Mouse (Mus musculus) regulatory T cell (primary cell): Measurements from ENCODE around the gene Gclc.
"Not testable (repeated sequence)": the region's sequence is repeated elsewhere in the genome, so short reads cannot be mapped to it uniquely, and the experiment has no call there.

Source experiments
- in situ Hi-C: fragments of 300-600 bp; cut with MboI, MseI; formaldehyde crosslinking; loops from one replicate; pipeline ENCODE4 v1.15.1; 2025; ENCODE audit warnings: high pct_unique_total_duplicates

Gclc gene

DNA sequence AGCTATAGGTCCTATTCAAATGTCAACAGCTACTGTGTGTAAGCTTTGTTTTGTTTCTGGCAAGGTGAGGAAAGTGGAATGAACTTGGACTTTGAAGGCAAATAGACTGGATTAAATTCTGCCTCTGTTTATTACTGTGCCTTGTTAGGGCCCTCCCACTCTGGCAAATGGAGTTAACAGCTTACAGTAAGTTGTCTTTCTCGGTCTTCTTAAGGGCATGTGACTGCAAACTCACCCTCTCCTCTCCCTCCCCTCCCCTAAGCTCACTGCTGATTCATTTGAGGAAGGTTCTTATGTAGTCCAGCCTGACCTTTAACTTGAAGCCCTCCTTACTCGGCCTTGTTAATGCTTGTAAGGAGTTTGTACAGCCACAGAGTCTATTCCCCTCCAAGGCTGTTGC, 8.0 kb upstream of the Gclc start:
- in situ Hi-C loops = no loop called here

DNA sequence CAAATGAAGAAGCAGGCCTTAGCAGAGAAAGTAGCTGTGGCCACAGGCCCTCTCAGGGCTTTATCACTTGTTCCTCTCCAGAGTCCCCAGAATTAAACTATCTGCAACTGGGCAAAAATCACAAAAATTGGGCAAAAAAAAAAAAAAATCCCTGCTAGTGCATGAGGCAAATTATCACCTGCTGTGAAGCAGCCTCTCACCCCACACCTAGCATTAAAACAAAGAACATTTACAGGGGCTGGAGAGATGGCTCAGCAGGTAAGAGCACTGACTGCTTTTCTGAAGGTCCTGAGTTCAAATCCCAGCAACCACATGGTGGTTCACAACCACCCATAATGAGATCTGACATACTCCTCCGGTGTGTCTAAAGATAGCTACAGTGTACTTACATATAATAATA, 6.0 kb upstream of the Gclc start:
- in situ Hi-C loops = not testable (repeated sequence)

GRCm38 (mm10) chr9:77750133-77751060, 3.9 kb upstream of the Gclc start:
- in situ Hi-C loops = loop anchor here (5.0 kb wide), 1 partner anchor 78 kb away; no protein-coding TSS in a partner anchor

DNA sequence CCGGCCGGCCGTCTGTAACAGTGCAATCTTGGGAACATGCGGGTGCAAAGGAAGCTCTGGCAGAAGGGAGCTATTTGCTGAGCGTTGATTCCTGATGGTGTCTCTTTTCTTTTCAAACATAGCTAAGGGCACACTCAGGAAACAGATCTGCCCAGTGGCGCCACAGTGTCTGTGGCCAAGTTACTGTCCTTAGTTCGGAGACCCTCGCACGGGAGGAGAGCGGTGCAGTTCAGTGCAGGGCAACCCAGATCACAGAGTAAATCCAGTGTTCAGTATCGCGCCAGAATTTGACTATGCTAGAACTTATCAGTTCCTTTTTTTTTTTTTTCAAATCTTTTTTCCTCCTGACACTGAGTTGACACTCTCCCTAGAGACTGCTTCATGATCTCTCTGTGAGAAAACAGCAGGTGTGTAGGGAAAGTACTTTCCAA, 3.2 kb upstream of the Gclc start:
- in situ Hi-C loops = loop anchor here (5.0 kb wide), 1 partner anchor 79 kb away; no protein-coding TSS in a partner anchor

DNA sequence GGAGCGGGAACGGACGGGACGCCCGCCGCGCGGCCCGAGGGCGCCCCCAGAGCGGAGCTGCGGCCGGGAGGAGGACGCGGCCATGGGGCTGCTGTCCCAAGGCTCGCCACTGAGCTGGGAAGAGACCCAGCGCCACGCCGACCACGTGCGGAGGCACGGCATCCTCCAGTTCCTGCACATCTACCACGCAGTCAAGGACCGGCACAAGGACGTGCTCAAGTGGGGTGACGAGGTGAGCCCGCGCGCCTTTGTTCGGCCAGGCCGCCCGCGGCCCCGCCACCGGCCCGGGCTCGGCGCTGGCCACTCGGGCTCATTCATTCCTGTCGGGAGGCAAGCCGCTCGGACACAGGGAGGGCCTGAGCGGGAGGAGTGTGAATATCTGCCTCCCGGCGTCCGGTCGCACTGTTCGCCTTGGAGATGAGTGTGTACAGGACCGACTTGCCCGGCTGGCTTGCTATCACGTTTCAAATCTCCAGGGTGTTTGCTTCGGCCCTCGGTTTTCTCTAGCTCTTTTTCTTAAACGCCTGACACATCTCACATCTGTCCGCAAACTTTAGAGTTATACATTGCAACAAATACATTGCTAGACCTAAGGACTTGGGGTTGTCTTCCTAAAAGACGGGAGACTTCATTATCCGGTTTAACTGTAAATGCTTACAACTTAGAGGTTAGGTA, 530 bp downstream of the Gclc start:
- in situ Hi-C loops = loop anchor here (5.0 kb wide), 1 partner anchor 83 kb away; no protein-coding TSS in a partner anchor

GRCm38 (mm10) chr9:77755403-77755784, 1.1 kb downstream of the Gclc start:
- in situ Hi-C loops = no loop called here

DNA sequence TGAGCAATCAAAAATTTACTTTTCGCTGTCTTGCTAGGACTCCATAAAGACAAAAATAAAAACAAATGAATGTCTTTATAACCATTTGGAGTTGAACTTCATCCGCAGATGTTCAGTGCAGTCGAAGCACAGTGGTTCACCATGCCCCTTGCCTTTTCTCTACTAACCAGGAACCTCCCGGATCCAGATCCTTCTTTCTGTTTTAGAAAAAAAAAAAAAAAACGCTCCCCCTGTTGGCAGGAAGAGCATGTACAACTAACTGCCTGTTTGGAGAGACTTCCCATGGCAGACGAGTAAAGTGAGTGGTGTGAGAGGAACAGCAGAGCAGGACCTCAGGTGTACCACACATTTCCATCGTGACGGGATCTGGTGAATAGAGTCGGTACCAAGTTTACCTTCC, 1.7 kb downstream of the Gclc start:
- in situ Hi-C loops = no loop called here

DNA sequence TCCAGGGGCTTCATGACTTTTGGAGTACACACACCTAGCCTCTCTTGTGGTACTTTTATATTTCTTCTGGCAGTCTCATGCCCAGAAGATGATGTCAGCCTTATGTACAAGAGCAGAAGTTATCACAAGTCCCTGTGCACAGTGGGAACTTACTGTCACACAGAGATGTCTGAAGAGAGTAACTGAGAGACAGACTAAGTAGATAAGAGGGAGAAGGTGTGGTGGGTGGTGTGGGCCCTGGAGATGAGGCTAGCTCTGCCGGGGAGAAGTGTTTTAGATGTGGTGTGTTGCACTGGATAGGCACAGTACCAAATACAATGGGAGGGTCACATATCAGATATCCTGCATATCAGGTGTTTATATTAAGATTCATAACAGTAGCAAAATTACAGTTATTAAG, 3.0 kb downstream of the Gclc start:
- in situ Hi-C loops = no loop called here

DNA sequence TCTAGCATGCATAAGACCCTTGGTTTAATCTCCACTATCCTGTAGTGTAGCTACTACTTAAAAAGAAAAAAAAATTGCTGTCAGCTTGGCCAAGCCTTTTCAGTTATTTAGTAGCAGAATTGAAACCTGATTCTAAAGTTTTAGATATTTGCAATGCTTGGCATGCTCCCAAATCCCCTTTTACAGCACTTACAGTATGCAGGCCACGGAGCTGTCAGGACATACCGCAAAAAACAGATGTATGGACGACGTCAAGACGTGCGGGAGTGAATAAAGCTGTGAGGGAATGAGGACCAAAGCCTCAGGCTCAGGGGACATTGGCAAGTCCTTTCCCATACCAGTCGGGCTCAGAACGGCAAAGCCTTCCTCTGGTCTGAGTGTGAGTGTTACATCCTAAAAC, 4.1 kb downstream of the Gclc start:
- in situ Hi-C loops = no loop called here

DNA sequence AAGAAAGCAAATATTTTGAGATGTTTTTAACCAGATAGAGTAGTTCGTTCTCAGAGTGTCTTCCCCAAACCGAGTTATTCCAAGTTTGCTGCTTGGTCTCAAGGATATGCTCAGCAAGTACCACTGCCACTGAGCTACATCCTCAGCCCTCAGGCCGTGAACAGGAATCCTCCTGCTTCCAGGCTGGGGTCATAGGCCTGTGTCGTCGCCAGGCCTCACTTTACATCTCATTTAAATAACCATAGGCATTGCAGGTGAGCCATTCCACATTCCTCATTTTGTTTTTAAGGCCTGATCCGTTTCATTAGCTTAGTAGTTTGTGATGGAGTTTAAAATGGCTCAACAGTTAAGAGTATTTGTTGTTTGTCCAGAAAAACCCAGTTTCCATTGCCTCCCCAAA, 4.8 kb downstream of the Gclc start:
- in situ Hi-C loops = no loop called here

GRCm38 (mm10) chr9:77759756-77760155, 5.4 kb downstream of the Gclc start:
- in situ Hi-C loops = no loop called here

DNA sequence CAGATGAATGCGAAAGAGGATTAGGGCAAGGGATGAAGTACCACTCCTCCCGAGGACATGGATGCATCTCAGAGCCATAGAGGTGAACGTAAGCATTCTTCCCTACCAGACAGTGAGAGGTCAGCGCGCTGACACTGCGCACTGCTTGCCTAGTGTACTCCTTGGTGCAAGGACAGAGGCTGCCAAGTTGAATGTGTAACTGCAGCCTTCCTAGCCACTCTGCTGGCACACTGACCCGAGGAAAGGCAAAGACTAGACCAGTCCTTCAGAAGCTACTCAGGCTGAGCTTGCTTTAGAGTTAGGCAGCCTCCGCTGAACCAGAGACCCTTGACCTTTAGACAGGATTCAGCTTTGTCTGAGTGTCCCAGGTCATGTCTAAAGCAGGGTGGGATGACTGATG, 11.9 kb downstream of the Gclc start:
- in situ Hi-C loops = no loop called here

DNA sequence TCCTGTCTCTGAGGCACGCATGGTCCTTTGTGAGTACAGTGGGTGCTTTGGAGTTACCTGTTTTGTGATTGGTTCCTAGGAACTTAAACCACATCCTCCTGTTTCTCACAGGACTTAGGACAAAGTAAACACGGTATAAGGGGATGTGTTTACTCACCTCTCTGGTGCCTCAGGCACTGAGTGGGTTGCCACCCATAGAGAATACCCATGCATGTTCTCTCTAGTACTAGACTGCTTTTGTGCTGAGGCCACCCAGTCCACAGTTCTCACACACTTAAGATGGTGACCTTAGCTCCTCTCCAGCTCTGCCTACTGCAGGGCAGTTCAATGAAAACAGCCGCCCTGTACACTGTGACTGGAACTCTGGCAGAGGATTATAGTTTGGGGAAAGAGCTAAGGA, 12.4 kb downstream of the Gclc start:
- in situ Hi-C loops = no loop called here

- in situ Hi-C loops = no loop called here
Observed at GRCm38 (mm10) chr9:77770909-77771308, 16.6 kb downstream of the Gclc start.

DNA sequence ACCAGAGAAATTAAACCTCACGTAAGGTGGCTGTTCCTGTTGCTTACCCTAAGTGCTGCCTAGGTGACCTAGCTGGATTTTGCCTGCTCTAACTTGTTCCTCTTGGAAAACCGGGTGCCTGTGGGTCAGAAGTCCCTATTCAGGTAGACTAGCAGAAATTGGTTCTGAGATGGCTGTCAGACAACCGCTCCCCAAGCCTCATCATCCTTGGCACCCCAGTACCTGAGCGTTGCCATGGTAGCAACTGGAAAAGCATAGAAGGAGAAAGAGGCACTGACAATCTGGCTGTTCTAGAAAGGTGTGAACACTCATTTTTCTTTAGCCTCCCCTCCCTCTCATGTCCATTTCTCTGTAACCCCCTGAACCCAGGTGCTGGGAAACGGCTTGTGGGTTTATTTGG, 17.0 kb downstream of the Gclc start:
- in situ Hi-C loops = no loop called here

DNA sequence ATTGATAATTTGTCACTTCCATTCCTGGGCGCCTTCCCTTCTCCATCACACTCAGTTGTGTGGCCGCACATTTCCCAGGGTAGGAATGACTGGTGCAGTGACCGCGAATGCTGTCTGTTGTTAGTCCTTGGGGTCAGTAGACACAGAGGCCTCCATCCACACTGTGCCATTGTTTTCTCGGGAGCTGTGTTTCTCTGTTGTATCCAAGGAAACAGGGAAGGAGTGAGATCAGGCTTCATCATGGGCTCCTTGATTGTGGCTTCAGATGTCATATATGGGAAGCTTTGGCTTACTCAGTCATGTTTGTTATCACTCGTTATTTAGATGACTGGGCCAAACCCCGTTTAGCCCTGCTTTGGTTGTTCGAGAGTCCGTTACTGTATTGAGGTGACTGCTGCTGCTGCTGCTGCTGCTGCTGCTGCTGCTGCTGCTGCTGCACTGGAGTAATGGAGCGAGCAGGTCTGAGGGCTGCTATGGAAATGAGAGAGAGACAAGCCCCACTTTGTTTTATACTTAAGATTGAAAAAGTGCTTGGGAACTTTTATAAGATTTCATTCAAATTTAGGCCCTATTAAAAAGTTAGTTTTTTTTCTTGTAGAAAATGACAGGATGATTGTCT, 17.5 kb downstream of the Gclc start:
- in situ Hi-C loops = no loop called here

- in situ Hi-C loops = no loop called here
Observed at GRCm38 (mm10) chr9:77776720-77777515, 22.6 kb downstream of the Gclc start.

DNA sequence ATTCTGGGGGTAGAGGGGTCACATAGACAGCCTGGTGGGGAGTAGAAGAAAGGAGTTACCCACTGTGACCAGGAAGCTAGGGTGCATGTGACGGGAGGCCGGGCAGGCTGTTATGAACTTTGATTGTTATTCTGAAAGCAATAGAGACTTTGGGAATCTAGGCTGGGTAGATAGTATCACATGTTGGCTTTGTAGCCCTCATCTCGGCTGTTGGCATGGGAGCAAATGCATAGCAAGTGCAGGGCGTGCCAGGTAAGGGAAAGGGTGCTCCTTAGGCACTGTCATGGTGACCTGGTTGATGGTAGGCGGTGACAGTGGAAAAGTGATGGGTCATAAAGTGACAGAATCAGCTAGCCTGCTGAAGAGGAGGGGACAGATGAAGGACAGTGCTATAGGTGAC, 23.3 kb downstream of the Gclc start:
- in situ Hi-C loops = no loop called here

DNA sequence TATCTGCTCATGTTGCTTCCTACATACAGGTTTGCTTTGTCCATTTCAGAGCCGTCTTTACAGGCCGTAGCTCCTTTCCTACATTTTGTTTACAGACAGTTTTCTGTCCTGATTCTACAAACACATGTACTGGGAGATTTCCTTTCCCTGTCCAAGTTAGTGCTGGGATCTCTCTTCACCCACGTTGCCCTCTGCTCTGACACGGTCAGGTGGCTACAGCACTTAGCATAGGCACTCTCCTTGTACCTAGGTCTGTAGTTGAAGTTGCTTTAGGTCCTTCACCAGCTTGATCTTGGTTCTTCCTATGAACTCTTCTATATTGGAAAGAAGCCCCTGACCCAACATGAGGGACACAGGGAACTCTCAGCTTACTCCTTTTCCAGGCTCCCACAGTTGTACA, 25.4 kb downstream of the Gclc start:
- in situ Hi-C loops = no loop called here

- in situ Hi-C loops = no loop called here
Observed at GRCm38 (mm10) chr9:77781453-77782163, 27.3 kb downstream of the Gclc start.

GRCm38 (mm10) chr9:77782201-77782600, 27.9 kb downstream of the Gclc start:
- in situ Hi-C loops = no loop called here
